Mouse (Mus musculus) midbrain, embryonic 11.5 days (tissue): ENCODE measurements at regions not wholly inside any gene's neighbourhood (a gene's known extent, or its start where the extent isn't known, plus 50 kb on each side); places are given as distances from the start of the nearest gene placed in this dataset.

ENCODE experiments used
- ATAC-seq: fragments of 200-750 bp; cut with Nextera tagmentation; 2 replicates; pipeline ENCODE4 v1.8.0; 2017; ENCODE audit warnings: moderate TSS enrichment, moderate library complexity; ENCODE audit not compliant: low FRiP score
- DNase-seq: peaks from one replicate; pipeline ENCODE4 v3.0.0; 2015; ENCODE audit warnings: low spot score; ENCODE audit errors: missing footprints
- H3K27ac ChIP-seq: fragments of 300-500 bp; sonication (generic); 2 replicates; pipeline ENCODE4 v1.5.1; 2014; ENCODE audit warnings: low read depth, low read length
- H3K27me3 ChIP-seq: fragments of 300-500 bp; sonication (generic); 2 replicates; pipeline ENCODE4 v1.6.1; 2014; ENCODE audit warnings: mild to moderate bottlenecking, low read length, moderate library complexity, mixed read lengths; ENCODE audit not compliant: control insufficient read depth, insufficient read depth
- H3K36me3 ChIP-seq: fragments of 300-500 bp; sonication (generic); 2 replicates; pipeline ENCODE4 v1.6.1; 2014; ENCODE audit warnings: mild to moderate bottlenecking, low read length, moderate library complexity, mixed read lengths; ENCODE audit not compliant: control insufficient read depth, insufficient read depth
- H3K4me1 ChIP-seq: fragments of 300-500 bp; sonication (generic); 2 replicates; pipeline ENCODE4 v1.6.1; 2014; ENCODE audit warnings: low read length; ENCODE audit not compliant: control insufficient read depth, insufficient read depth
- H3K4me2 ChIP-seq: fragments of 300-500 bp; sonication (generic); 2 replicates; pipeline ENCODE4 v1.6.1; 2014; ENCODE audit warnings: mild to moderate bottlenecking, moderate library complexity
- H3K4me3 ChIP-seq: fragments of 300-500 bp; sonication (generic); 2 replicates; pipeline ENCODE4 v1.5.1; 2014; ENCODE audit warnings: low read depth, low read length
- H3K9ac ChIP-seq: fragments of 300-500 bp; sonication (generic); 2 replicates; pipeline ENCODE4 v1.6.1; 2014; ENCODE audit warnings: low read length
- H3K9me3 ChIP-seq: fragments of 300-500 bp; sonication (generic); 2 replicates; pipeline ENCODE4 v1.6.1; 2016; ENCODE audit warnings: low read length; ENCODE audit not compliant: control insufficient read depth
- WGBS: fragments of 180-500 bp; shearing (Covaris S2); extraction: QIAGEN DNeasy Blood & Tissue Kit; methylation state at CpG from one replicate; pipeline ENCODE4 v1.1.7; 2014; 5-methylcytosine and 5-hydroxymethylcytosine counted together

GRCm38 (mm10) chr11:37936439-37937134 is 700.8 kb upstream of the Tenm2 start:
- peak; percentile 91 for ATAC-seq
- WGBS, result 42% methylated on average over 5 of the region's 5 CpGs

GRCm38 (mm10) chr11:37913161-37913560 is 677.4 kb upstream of the Tenm2 start:
- Histone ChIP-seq H3K27ac (no peak overlapping the region), H3K9ac (no peak overlapping the region), H3K9me3 (no peaks in the 10 kb centered on the region), H3K36me3 (no peaks in the 10 kb centered on the region), H3K4me3 (no peak overlapping the region), H3K4me2 (no peak overlapping the region), H3K27me3 (no peaks in the 10 kb centered on the region), H3K4me1 (no peaks in the 10 kb centered on the region)
- 85% methylated on average over 2 of the region's 2 CpGs for whole genome bisulfite sequencing
- DNase-seq (no peak), ATAC-seq (no peak)

More at GRCm38 (mm10) chr11:37936439-37937134, 700.8 kb upstream of the Tenm2 start:
- Histone ChIP-seq H3K27ac (no peak overlapping the region), H3K27me3 (no peaks in the 10 kb centered on the region), H3K9ac (no peak overlapping the region), H3K4me2 (no peak overlapping the region), H3K9me3 (no peaks in the 10 kb centered on the region), H3K4me3 (no peak overlapping the region), H3K36me3 (no peaks in the 10 kb centered on the region), H3K4me1 (no peaks in the 10 kb centered on the region)
- DNase-seq, result no peak

DNA sequence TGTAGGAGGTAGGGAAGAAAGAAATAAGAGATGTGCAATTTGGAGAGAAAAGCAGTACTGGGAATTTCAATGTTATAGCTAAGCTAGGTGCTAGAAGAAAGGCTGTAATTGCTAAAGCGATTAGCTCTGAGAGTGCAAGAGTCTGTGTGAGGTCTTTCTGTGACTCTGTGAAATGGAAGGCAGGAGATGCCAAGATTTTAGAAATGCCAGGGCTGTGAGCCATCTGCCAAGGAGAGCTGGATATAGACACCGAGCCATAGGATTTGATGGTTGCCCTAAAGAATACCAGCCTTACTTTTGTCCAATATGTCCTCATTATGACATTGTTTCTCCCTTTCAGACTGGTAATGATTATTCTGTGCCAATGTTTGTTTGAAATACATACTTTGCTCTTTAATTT is 669.2 kb upstream of the Tenm2 start:
- no peaks in the 10 kb centered on the region for H3K36me3 ChIP-seq
- no peak for ATAC-seq
- no peak for DNase-seq
- no peak overlapping the region for H3K4me2 ChIP-seq
- no peaks in the 10 kb centered on the region for H3K27me3 ChIP-seq
- no peaks in the 10 kb centered on the region for H3K9me3 ChIP-seq
- H3K9ac ChIP-seq, result no peak overlapping the region
- no peaks in the 10 kb centered on the region for H3K4me1 ChIP-seq
- H3K4me3 ChIP-seq, result no peak overlapping the region
- H3K27ac ChIP-seq, result no peak overlapping the region
- WGBS, result 92% methylated on average over 2 of the region's 2 CpGs

- Histone ChIP-seq H3K27ac (no peak overlapping the region), H3K4me3 (no peak overlapping the region), H3K27me3 (no peaks in the 10 kb centered on the region), H3K36me3 (no peaks in the 10 kb centered on the region), H3K9ac (no peak overlapping the region), H3K4me1 (0 out of 2 replicates have a peak, but pooled peaks cover 2% of the 10 kb centered on the region), H3K9me3 (no peaks in the 10 kb centered on the region), H3K4me2 (no peak overlapping the region)
- DNase-seq (no peak), ATAC-seq (no peak)
Observed at GRCm38 (mm10) chr11:37897713-37898112, 661.9 kb upstream of the Tenm2 start.

DNA sequence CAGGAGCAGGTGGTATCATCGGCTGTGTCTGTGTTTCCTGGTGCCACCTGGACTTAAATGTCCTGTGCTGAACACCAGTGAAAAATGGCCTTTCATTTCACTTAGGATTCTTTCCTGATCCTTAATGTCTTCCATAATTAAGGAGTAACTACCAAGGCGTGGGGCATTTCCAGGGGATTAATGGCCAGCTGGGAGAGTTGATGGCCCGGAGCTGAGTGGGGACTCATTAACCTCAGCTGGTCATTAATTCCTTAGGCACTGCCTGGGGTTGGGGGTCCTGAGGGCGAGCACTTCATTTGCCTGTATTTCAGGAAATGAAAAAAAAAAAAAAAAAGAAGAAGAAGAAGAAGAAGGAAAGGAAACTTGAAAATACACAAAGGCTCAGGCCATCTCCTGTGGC is 647.0 kb upstream of the Tenm2 start:
- Histone ChIP-seq H3K4me1 (no peaks in the 10 kb centered on the region), H3K9ac (no peak overlapping the region), H3K4me2 (no peak overlapping the region), H3K4me3 (no peak overlapping the region), H3K27me3 (no peaks in the 10 kb centered on the region), H3K27ac (no peak overlapping the region), H3K36me3 (no peaks in the 10 kb centered on the region), H3K9me3 (no peaks in the 10 kb centered on the region)
- ATAC-seq, result no peak
- WGBS, result 57% methylated on average over 4 of the region's 4 CpGs
- no peak for DNase-seq

GRCm38 (mm10) chr11:37837301-37837700 is 601.5 kb upstream of the Tenm2 start:
- Histone ChIP-seq H3K36me3 (no peaks in the 10 kb centered on the region), H3K9me3 (no peaks in the 10 kb centered on the region), H3K9ac (no peak overlapping the region), H3K4me3 (no peak overlapping the region), H3K4me1 (no peaks in the 10 kb centered on the region; the same call in 1 of the 2 replicates), H3K4me2 (no peak overlapping the region), H3K27me3 (no peaks in the 10 kb centered on the region), H3K27ac (no peak overlapping the region)
- DNase-seq (no peak), ATAC-seq (peak; percentile 68; the same call in 1 of the 2 replicates)
- 18% methylated on average over 3 of the region's 5 CpGs for WGBS

GRCm38 (mm10) chr11:37830975-37831374 is 595.2 kb upstream of the Tenm2 start:
- WGBS, result 57% methylated on average over 3 of the region's 3 CpGs
- no peak for ATAC-seq

DNA sequence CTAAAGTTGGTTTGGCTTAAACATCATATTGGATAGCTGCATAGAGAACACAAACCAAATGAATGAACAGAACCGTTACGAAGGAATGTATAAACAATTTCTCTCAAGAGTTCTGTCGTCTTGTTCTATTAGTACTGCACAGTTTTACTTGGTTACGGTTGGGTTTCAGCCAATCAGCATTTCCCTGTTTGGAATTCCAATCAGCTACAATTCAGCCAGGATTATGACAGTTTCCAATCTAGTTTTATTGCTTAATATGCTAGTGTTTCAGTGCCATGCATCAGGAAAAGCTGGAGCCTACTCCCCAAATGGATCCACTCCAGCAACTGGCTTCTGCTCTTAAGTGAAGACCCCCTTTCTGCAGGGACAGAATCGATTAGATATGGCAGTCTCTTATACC is 571.0 kb upstream of the Tenm2 start:
- no peak overlapping the region for H3K4me3 ChIP-seq
- DNase-seq (peak; percentile 60), ATAC-seq (no peak)
- H3K27me3 ChIP-seq, result no peaks in the 10 kb centered on the region
- H3K27ac ChIP-seq, result no peak overlapping the region
- WGBS, result 85% methylated on average over 5 of the region's 5 CpGs
- no peak overlapping the region for H3K4me2 ChIP-seq
- no peak overlapping the region for H3K9ac ChIP-seq
- no peaks in the 10 kb centered on the region for H3K9me3 ChIP-seq
- no peaks in the 10 kb centered on the region for H3K4me1 ChIP-seq
- H3K36me3 ChIP-seq, result no peaks in the 10 kb centered on the region

More at GRCm38 (mm10) chr11:37830975-37831374, 595.2 kb upstream of the Tenm2 start:
- H3K27me3 ChIP-seq, result no peaks in the 10 kb centered on the region
- H3K36me3 ChIP-seq, result no peaks in the 10 kb centered on the region
- no peak for DNase-seq
- no peak overlapping the region for H3K27ac ChIP-seq
- H3K4me2 ChIP-seq, result no peak overlapping the region
- H3K4me3 ChIP-seq, result no peak overlapping the region
- no peaks in the 10 kb centered on the region for H3K4me1 ChIP-seq
- no peak overlapping the region for H3K9ac ChIP-seq
- H3K9me3 ChIP-seq, result no peaks in the 10 kb centered on the region

GRCm38 (mm10) chr11:37798783-37799318 is 563.1 kb upstream of the Tenm2 start:
- Histone ChIP-seq H3K9ac (no peak overlapping the region), H3K4me1 (no peaks in the 10 kb centered on the region), H3K27me3 (no peaks in the 10 kb centered on the region), H3K4me3 (no peak overlapping the region), H3K36me3 (no peaks in the 10 kb centered on the region), H3K9me3 (no peaks in the 10 kb centered on the region), H3K4me2 (no peak overlapping the region), H3K27ac (no peak overlapping the region)
- ATAC-seq (no peak), DNase-seq (no peak)
- WGBS, result 81% methylated on average over 6 of the region's 6 CpGs
